Mouse (Mus musculus): Measurements from ENCODE around the gene Dda1.
A peak's percentile ranks its signal among the peaks of the same experiment; 100 is the strongest.

GRCm38 (mm10) chr8:71468916-71469315 lies at the start of gene Dda1:
- TF ChIP-seq CTCF (IDR thresholded peaks at IDR 0.05) (no peak), POLR2A (IDR thresholded peaks at IDR 0.05; ENCODE audit: insufficient read depth, low read depth, low read length) (peak; percentile 54; the same call in 1 of the 2 replicates), EP300 (IDR thresholded peaks at IDR 0.05; ENCODE audit: insufficient read depth, low read depth, low read length) (no peak)
